Mouse (Mus musculus): ENCODE measurements at regions not wholly inside any gene's neighbourhood (a gene's known extent, or its start where the extent isn't known, plus 50 kb on each side); places are given as distances from the start of the nearest gene placed in this dataset.

DNA sequence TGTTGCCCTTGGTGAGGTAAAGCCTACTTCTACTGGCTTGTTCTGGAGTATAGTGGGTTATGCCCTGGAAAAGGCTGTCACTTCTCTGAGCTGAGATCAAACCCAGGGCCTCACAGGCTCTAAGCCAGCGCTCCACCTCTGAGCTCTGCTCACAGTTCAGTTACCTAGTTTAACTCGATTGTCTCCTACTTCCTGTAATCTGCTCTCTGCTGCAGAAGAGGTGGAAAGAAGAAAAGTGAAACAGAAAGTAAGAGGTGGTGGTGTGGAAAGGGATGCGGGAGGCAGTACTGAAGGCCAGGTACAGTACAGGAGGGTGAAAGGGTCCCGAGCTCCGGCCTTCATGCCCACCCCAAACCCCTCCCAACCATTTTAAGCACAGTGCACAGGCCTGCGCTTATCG is 455.7 kb downstream of the Zfp704 start:
- no peak for DNase-seq
- Histone ChIP-seq H3K4me3 (no peak overlapping the region), H3K27ac (no peak overlapping the region)
- intact Hi-C loops (cut with DNase I) = no loop called here
- no peak for TF ChIP-seq CTCF (IDR thresholded peaks at IDR 0.05)

DNA sequence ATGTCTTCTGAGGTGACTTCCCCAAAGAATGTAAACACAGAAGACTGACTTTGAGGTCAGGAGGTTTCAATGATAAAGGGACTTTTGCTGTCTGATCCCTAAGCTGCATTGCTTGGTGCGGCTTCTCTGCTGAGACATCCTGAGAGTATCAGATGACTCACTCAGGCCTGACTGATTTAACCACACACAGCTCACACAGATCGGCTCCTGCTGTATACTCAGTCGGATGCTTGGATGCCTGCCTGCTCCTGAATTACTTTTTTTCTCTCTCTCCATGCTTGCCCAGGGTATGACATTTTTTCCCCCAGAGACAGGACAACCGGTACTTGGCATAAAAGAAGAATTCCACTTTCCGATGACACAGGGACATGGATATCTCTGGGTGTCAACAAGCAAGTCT is 456.2 kb downstream of the Zfp704 start:
- DNase-seq = peak; percentile 22
- intact Hi-C loops (cut with DNase I) = no loop called here
- no peak for TF ChIP-seq CTCF (IDR thresholded peaks at IDR 0.05)
- Histone ChIP-seq H3K4me3 (no peak overlapping the region), H3K27ac (no peak overlapping the region)

DNA sequence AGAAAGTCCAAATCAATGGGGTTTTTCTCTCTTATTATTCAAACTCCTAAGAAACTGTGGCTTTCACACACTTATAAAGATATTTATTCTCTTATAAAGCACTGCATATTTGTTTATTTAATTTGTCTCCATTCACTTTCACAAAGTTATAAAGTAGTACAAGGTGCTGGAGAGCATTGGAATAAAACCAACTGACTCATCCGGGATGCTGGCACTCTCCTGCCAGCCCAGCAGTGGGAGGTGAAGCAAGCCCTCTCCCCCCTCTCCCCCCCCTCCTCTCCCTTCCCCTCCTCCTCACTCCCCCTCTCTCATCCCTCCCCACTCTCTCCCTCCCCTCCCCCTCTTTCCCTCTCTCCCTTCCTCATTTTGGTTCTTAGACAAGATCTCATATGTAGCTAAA is 457.6 kb downstream of the Zfp704 start:
- intact Hi-C loops (cut with DNase I) = no loop called here
- TF ChIP-seq CTCF (IDR thresholded peaks at IDR 0.05) = no peak
- no peak overlapping the region for H3K4me3 ChIP-seq
- no peak for DNase-seq
- no peak overlapping the region for H3K27ac ChIP-seq

DNA sequence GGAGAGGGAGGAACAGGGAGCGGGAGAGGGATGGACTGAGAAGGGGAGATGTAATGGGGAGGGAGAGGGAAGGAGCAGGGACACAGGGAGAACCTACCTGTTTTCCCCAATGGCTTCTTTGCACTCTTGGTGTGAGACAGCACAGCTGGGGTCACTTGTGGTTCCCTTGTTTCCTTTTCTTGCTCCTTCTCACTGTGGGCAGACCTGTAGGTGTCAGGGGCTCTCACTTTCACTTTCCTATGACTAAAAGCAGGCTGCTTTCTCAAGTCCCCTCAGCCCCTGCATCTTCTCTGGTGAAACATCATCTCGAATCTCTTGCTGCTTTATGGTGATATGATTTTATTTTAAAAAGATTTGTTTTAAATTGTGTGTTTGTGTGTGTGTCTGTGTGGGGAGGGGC is 458.3 kb downstream of the Zfp704 start:
- H3K4me3 ChIP-seq = no peak overlapping the region
- intact Hi-C loops (cut with DNase I) = no loop called here

DNA sequence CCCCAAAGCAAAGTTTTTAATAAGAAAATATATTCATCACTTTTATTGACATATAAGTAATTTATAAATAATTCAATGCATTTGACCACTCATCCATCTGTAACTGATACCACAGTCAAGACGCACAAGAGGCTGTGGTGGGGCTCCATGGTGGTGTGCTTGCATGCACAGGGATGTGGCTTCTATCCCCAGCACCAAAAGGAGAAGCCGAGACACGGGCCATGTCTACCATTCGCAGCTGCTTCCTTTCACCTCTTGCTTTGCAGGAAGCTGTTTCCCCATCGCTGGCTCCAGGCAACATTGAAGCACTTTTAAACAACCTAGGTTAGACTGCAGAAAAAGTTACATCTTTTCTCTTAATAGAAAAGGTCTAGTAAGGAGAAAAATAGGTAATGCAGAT is 461.3 kb downstream of the Zfp704 start:
- Histone ChIP-seq H3K27ac (no peak overlapping the region), H3K4me3 (no peak overlapping the region)
- intact Hi-C loops (cut with DNase I) = no loop called here
- no peak for DNase-seq
- TF ChIP-seq CTCF (IDR thresholded peaks at IDR 0.05) = no peak

More for the DNA sequence above, 458.3 kb downstream of the Zfp704 start:
- TF ChIP-seq CTCF (IDR thresholded peaks at IDR 0.05) = no peak
- no peak for DNase-seq
- no peak overlapping the region for H3K27ac ChIP-seq

DNA sequence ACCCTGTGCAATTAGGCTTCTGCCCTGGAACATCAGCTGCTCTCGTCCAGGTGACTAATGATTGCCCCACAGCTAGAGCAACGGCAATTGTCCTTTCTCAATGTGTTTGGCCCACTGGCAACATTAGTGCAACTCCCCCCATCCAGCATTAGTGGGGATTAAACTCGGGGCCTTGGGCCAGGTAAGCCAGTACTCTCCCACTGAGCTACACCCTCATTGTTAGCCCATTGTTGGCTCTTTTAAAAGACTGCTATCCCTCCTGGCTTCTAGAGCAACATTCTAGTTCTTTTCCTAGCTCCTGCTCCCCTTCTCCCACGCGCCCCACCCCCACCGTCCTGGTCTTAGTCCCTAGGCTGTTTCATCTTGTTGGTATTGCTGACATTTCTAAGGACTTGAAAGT is 463.4 kb downstream of the Zfp704 start:
- intact Hi-C loops (cut with DNase I) = no loop called here
- TF ChIP-seq CTCF (IDR thresholded peaks at IDR 0.05) = no peak
- Histone ChIP-seq H3K4me3 (no peak overlapping the region), H3K27ac (no peak overlapping the region)
- no peak for DNase-seq

DNA sequence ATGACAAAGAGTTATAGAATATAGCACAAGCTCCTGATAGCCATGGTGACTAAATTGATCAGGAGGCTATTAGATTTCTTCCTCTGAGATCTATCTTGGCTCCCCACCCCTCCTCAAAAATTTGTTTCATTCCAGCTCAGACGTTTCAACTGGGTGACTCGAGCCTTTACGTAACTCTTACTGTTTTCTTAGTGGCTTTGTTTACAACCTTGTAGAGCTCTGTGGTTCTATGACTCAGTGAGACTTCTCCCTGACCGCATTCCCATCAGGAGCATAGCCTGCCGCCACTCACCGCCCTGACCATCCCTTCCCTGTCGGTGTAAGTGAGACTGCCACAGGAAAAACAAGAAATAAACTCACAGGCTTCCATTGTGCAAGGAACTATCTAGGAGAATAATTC is 464.3 kb downstream of the Zfp704 start:
- intact Hi-C loops (cut with DNase I) = no loop called here

DNA sequence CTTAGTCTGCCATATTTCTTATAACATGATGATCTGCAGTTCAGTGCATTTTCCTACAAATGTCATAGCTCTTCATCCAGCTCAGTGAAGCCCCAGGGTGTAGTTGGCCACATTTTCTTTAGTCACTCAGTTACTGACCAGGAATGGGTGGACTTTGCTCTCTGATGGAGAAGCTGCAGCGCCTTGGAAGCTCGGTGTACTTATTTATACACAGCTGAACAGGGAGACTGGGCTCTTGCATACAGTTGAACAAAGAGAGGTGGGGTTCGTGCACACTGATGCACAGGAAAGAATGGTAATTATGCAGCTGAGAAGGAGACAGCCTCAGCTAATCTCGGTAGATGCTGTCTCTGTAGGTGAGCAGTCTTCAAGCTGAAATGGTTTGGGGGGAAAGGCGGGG is 468.0 kb downstream of the Zfp704 start:
- no peak overlapping the region for H3K4me3 ChIP-seq
- TF ChIP-seq CTCF (IDR thresholded peaks at IDR 0.05) = no peak
- H3K27ac ChIP-seq = no peak overlapping the region
- intact Hi-C loops (cut with DNase I) = no loop called here
- no peak for DNase-seq

More for the DNA sequence above, 464.3 kb downstream of the Zfp704 start:
- no peak for DNase-seq
- no peak for TF ChIP-seq CTCF (IDR thresholded peaks at IDR 0.05)
- no peak overlapping the region for H3K4me3 ChIP-seq
- H3K27ac ChIP-seq = no peak overlapping the region

DNA sequence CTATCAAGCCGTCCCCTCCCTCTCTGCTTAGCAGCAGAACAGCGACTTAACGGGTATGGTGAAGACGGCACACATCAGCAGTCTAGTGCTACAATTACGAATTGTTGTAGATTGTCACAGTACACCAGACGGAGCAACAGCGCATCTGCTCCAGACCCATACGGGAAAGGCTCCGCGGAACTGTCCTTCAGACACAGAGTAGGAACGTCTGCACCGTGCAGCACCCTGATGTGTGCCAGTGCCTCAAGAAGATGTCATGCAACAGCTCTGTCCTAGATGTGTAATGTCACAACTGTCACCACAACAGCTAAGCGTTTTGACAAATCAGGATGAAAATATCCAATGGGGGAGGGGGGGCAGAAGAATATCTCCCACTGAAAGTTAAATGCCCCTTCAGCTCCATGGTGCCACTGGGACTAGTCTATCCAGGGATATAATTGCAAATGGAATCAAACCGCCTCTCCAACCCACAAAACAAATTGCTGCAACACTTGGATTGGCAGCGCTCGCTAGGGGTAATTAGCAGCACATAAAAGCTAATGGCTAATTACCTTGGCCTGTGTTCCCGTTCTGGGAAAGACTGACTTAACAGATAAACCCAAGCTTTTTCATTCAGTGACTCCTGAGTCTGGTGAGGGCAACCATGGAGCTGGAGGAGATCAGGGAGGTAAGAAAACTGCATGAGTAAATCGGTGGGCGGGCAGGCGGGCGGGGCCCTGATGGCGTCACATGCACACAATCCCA is 472.6 kb downstream of the Zfp704 start:
- intact Hi-C loops (cut with DNase I) = no loop called here
- Histone ChIP-seq H3K27ac (no peak overlapping the region), H3K4me3 (no peak overlapping the region)
- no peak for TF ChIP-seq CTCF (IDR thresholded peaks at IDR 0.05)
- no peak for DNase-seq

DNA sequence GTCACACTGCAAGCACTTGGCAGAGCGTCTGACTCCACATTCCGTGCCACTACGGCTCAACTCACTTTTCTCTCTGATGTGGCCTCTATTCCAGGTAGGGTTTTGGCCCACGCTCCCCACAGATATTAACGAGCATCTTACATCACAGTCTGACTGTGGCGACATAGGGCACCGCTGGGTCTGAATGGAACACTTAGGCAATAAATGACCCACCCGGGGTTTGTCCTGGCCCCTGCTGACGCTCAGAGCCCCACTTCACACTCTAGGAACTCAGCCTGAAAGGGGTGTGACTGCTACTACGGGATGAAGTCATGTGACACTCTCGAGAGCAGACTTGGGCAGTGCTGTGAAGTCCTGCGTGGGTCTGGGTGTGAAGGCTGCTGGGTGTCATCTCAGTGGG is 475.9 kb downstream of the Zfp704 start:
- Histone ChIP-seq H3K4me3 (no peak overlapping the region), H3K27ac (no peak overlapping the region)
- no peak for TF ChIP-seq CTCF (IDR thresholded peaks at IDR 0.05)
- intact Hi-C loops (cut with DNase I) = no loop called here
- DNase-seq = no peak

DNA sequence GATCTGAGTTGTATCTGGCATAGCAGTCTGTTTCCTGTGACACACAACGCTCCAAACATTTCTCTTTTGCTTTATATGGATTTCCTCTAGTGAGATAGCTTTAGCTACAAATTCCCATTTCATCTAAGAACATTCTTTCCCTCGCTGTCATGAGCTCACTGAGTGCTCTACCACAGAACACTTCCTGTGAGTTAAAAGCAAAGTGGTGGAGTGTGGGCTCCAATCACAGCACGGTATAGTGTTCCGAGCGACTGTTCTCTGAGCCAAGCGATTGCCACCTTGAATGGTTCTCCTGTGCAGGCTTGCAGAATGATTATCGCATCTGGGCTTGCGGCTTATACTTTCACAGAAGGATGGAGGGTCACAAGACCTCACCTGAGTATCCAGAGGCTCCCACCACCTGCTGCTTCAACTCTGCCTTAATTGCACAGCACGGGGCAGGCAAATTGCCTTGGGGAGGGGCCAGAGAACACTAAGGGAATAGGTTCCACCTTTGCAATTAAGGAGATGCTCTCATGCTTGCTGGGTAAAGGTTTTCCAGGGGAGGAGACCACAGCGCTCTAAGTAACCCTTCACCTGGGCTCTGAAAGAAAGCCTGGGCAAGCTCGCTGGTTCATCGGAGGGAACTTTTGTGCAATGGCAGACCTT is 477.7 kb downstream of the Zfp704 start:
- no peak for DNase-seq
- no peak for TF ChIP-seq CTCF (IDR thresholded peaks at IDR 0.05)
- intact Hi-C loops (cut with DNase I) = no loop called here
- no peak overlapping the region for H3K4me3 ChIP-seq
- no peak overlapping the region for H3K27ac ChIP-seq

DNA sequence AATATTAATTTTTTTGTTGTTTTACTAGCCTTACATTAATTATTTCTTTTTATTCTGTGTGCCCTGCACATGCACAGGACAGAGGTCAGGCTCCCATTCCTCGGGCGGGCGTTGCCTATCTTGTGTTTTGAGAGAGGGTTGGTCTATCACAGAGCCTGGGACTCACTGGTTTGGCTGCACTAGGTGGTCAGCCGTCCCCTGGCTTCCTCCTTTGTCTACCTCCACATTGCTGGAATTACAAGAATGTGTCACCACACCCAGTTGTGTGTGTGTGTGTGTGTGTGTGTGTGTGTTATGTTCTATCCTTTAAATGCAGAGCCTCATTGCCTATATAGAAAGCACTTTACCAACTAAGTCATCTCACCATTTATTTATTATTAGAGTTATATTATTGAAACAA is 478.5 kb downstream of the Zfp704 start:
- Histone ChIP-seq H3K4me3 (no peak overlapping the region), H3K27ac (no peak overlapping the region)
- no peak for TF ChIP-seq CTCF (IDR thresholded peaks at IDR 0.05)
- intact Hi-C loops (cut with DNase I) = no loop called here
- no peak for DNase-seq

DNA sequence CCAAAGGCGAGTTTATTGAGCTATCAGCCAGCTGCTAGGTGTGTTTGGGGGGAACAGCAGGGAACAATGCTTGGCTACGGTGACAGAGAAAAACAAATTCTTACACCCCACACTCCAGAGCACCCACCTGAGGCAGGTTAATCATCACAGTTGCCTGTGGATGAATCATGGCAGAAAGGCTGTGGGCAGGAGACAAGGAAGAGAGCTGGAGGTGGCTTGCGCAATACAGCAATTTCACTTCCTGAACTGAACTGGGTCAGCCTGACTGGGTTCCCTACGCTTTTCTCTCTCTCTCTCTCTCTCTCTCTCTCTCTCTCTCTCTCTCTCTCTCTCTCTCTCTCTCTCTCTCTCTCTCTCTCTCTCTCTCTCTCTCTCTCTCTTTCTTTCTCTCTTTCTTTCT is 481.5 kb downstream of the Zfp704 start:
- Histone ChIP-seq H3K4me3 (no peak overlapping the region), H3K27ac (no peak overlapping the region)
- no peak for DNase-seq
- no peak for TF ChIP-seq CTCF (IDR thresholded peaks at IDR 0.05)
- intact Hi-C loops (cut with DNase I) = no loop called here

DNA sequence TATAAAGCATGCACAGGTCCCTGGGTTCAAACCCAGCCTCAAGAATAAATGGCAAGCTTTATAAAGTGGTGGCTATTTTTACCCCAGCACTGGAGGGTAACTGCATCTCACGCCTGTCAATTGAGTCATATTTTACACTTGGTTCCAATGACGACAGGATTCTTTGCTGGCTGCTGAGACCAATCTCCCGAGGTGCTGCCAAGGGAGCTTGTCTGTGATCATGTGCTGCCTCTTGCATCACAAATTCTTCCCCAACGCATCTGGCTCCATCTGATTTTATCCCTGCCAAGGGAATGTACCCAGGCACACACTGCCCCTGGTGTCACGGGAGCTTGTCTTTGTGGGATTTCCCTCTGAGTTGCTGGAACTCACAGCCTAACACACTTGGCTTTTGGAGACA is 486.8 kb downstream of the Zfp704 start:
- TF ChIP-seq CTCF (IDR thresholded peaks at IDR 0.05) = no peak
- no peak overlapping the region for H3K4me3 ChIP-seq
- intact Hi-C loops (cut with DNase I) = no loop called here
- no peak overlapping the region for H3K27ac ChIP-seq
- peak; percentile 68 for DNase-seq
